Mouse (Mus musculus) cortical plate, adult 2 months (tissue): ENCODE data around the gene Tubgcp3.

Experiments
- CTCF ChIP-seq: fragments of 200-500 bp; IDR thresholded peaks from 2 replicates; pipeline ENCODE4 v1.5.1; 2011; ENCODE audit warnings: mild to moderate bottlenecking, control low read depth, low read length; ENCODE audit not compliant: insufficient read depth; ENCODE audit errors: extremely low read depth
- POLR2A ChIP-seq: fragments of 200-500 bp; IDR thresholded peaks from 2 replicates; pipeline ENCODE4 v1.6.1; 2011; ENCODE audit warnings: mild to moderate bottlenecking, low read length, control low read depth; ENCODE audit not compliant: insufficient read depth; ENCODE audit errors: extremely low read depth

DNA sequence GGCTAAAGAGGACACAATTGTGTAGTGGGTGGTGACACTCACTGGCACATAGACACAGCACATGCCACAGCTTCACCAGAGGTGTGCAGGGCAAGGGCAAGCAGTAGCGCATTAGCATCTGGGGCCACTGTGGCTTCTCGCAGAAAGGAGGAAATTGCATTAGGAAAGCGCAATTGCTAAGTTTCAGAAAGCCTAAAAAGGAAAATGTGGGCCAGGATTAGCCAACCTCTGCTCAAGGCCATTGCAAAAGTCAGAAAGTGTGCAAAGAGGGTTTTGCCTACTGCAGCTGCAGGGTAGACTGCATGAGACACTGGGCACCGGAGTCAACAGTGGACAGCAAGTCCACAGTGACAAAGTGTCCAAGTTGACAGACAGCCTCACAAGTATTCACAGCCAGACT lies 31.5 kb upstream of the Tubgcp3 start:
- TF ChIP-seq POLR2A (no peak), CTCF (no peak)
